ENCODE assay signal across 10 mouse cellular contexts in the genomic region with DNA sequence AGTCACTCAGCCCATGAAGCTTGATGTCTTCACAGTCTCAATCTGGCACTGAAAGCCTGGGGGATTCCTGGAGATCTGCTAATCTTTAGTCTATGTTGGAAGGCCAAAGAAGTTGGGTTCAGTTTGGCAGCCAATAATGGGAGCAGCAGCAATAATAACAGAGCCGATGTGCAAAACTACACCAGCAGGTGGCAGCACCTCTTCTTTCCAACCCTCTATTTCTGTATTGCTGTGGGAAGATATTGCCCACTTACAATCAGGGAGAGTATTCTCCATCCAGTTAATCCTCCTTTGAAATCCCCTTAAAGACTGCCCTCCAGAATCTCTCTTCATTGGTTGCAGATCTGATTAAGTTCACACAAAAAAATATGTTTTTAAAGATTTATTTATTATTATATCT. TPM values are rescaled to one million over a fixed set of nuclear protein-coding genes. Genes with fewer than 3 reads are reported as not detected.
DNase-seq lines count a peak whose midpoint lies in the region; ATAC-seq lines count a peak whose summit lies in the region.
"Had no signal": no experiment of that assay in that cellular context is flagged by ENCODE, and none has a peak within 500 bp of the region (broad histone marks: within the 10 kb centered on the region; RNA-seq: fewer than 3 reads in every experiment).

No protein-coding gene starts in this region.

- H3K27me3 ChIP-seq in forebrain, embryonic 15.5 days = no peaks in the 10 kb centered on the region
- no peaks in the 10 kb centered on the region for H3K27me3 ChIP-seq in limb, embryonic 10.5 days (ENCODE audit: low read depth, poor library complexity, severe bottlenecking)
- H3K27me3 ChIP-seq in neural tube, embryonic 13.5 days = no peaks in the 10 kb centered on the region

- no peak overlapping the region for H3K4me3 ChIP-seq in forebrain, embryonic 15.5 days
- no peak overlapping the region for H3K4me3 ChIP-seq in limb, embryonic 10.5 days
- no peak overlapping the region for H3K4me3 ChIP-seq in neural tube, embryonic 13.5 days
- H3K4me3 ChIP-seq: megakaryocyte, embryonic 14.5 days had no signal

- peak; percentile 20 for DNase-seq in adrenal gland, adult 2 months
- DNase-seq in adrenal gland, adult 8-10 months = no peak
- DNase-seq in left cerebral cortex, adult 18-20 months (ENCODE audit: low spot score in 2 of 2) = peak; percentile 20 to 35
- DNase-seq in left cerebral cortex, adult 11 months (ENCODE audit: low spot score) = no peak
- DNase-seq in R1 (ENCODE audit: low read depth, low spot score) = peak; percentile 37
- peak; percentile 50 for DNase-seq in limb, embryonic 10.5 days (ENCODE audit: low spot score)

- H3K9ac ChIP-seq in forebrain, embryonic 15.5 days (replicated peaks) = no peak overlapping the region
- no peak overlapping the region for H3K9ac ChIP-seq in neural tube, embryonic 13.5 days

- no peaks in the 10 kb centered on the region for H3K36me3 ChIP-seq in forebrain, embryonic 15.5 days
- no peaks in the 10 kb centered on the region for H3K36me3 ChIP-seq in limb, embryonic 10.5 days
- no peaks in the 10 kb centered on the region for H3K36me3 ChIP-seq in neural tube, embryonic 13.5 days

- no peak overlapping the region for H3K27ac ChIP-seq in forebrain, embryonic 15.5 days (replicated peaks)
- no peak overlapping the region for H3K27ac ChIP-seq in limb, embryonic 10.5 days
- H3K27ac ChIP-seq in neural tube, embryonic 13.5 days (replicated peaks) = no peak overlapping the region

- no peaks in the 10 kb centered on the region for H3K9me3 ChIP-seq in forebrain, embryonic 15.5 days
- H3K9me3 ChIP-seq in limb, embryonic 10.5 days (replicated peaks) = no peaks in the 10 kb centered on the region
- no peaks in the 10 kb centered on the region for H3K9me3 ChIP-seq in neural tube, embryonic 13.5 days
- H3K9me3 ChIP-seq: megakaryocyte, embryonic 14.5 days had no signal

- no peak overlapping the region for H3K4me2 ChIP-seq in forebrain, embryonic 15.5 days (replicated peaks)
- H3K4me2 ChIP-seq in neural tube, embryonic 13.5 days = no peak overlapping the region

- 0 out of 2 replicates have a peak, but pooled peaks have one; percentile 46 for ATAC-seq in forebrain, embryonic 15.5 days (replicated peaks)
- peak; percentile 32; the same call in 1 of the 2 replicates for ATAC-seq in neural tube, embryonic 13.5 days (ENCODE audit: low read depth)

- WGBS in forebrain, embryonic 15.5 days = 10% methylated on average over 1 of the region's 1 CpGs
- WGBS in limb, embryonic 10.5 days = 24% methylated on average over 1 of the region's 1 CpGs
- 17% methylated on average over 1 of the region's 1 CpGs for WGBS in neural tube, embryonic 13.5 days

- H3K4me1 ChIP-seq in forebrain, embryonic 15.5 days = no peaks in the 10 kb centered on the region
- H3K4me1 ChIP-seq in limb, embryonic 10.5 days = no peaks in the 10 kb centered on the region
- H3K4me1 ChIP-seq in neural tube, embryonic 13.5 days (replicated peaks) = no peaks in the 10 kb centered on the region

RNA-seq across cellular contexts. Expression of a gene that starts 3.5 kb away (rescaled TPM):
- 1 to 10 TPM; 6.2 to 6.4 TPM for total RNA-seq in adrenal gland, adult 2 months (2021)
- 3.8 and 5.4 TPM in 2 replicates for polyA plus RNA-seq in adrenal gland, adult 2 months (2012; rRNA removed)
- total RNA-seq in adrenal gland, adult 8-10 months (2022) = 10 to 100 TPM in 1 of 4 experiments, 1 to 10 TPM in 3; 6.9 to 10.1 (median 8.8) TPM
- total RNA-seq in left cerebral cortex, adult 18-20 months (2021) = 1 to 10 TPM; 1.4 to 2.1 TPM
- 1.9 and 2.0 TPM in 2 replicates for polyA plus RNA-seq in forebrain, embryonic 15.5 days (2015; fragmentation: Nextera tagmentation; extraction: Ambion mirVana)
- polyA plus RNA-seq in limb, embryonic 10.5 days (2016; fragmentation: Nextera tagmentation; extraction: Ambion mirVana) = 0.30 and 0.49 TPM in 2 replicates
- 1.8 and 2.2 TPM in 2 replicates for polyA plus RNA-seq in neural tube, embryonic 13.5 days (2015; fragmentation: Nextera tagmentation; extraction: Ambion mirVana)

RNA-seq across cellular contexts. Expression of a gene that starts 15.3 kb away (rescaled TPM):
- total RNA-seq in adrenal gland, adult 2 months (2021) = under 1 TPM in 1 of 2 experiments, not detected in 1; 0.17 TPM
- not detected in 2 replicates for polyA plus RNA-seq in adrenal gland, adult 2 months (2012; rRNA removed)
- under 1 TPM in 1 of 4 experiments, not detected in 3; 0.52 TPM for total RNA-seq in adrenal gland, adult 8-10 months (2022)
- total RNA-seq in left cerebral cortex, adult 18-20 months (2021) = not detected
- polyA plus RNA-seq in forebrain, embryonic 15.5 days (2015; fragmentation: Nextera tagmentation; extraction: Ambion mirVana) = not detected in 2 replicates
- not detected in 2 replicates for polyA plus RNA-seq in limb, embryonic 10.5 days (2016; fragmentation: Nextera tagmentation; extraction: Ambion mirVana)
- polyA plus RNA-seq in neural tube, embryonic 13.5 days (2015; fragmentation: Nextera tagmentation; extraction: Ambion mirVana) = 0.18 and 0.40 TPM in 2 replicates

RNA-seq across cellular contexts. Expression of a gene that starts 32.5 kb away (rescaled TPM):
- not detected for total RNA-seq in adrenal gland, adult 2 months (2021)
- polyA plus RNA-seq in adrenal gland, adult 2 months (2012; rRNA removed) = not detected in 2 replicates
- not detected for total RNA-seq in adrenal gland, adult 8-10 months (2022)
- total RNA-seq in left cerebral cortex, adult 18-20 months (2021) = not detected
- not detected in 2 replicates for polyA plus RNA-seq in forebrain, embryonic 15.5 days (2015; fragmentation: Nextera tagmentation; extraction: Ambion mirVana)
- not detected in 2 replicates for polyA plus RNA-seq in limb, embryonic 10.5 days (2016; fragmentation: Nextera tagmentation; extraction: Ambion mirVana)
- polyA plus RNA-seq in neural tube, embryonic 13.5 days (2015; fragmentation: Nextera tagmentation; extraction: Ambion mirVana) = 0.18 TPM in 1 of 2 replicates, not detected in the other
- total RNA-seq: gastrocnemius, postnatal 36 days had no signal

RNA-seq across cellular contexts. Expression of a gene that starts 52.2 kb away (rescaled TPM):
- under 1 TPM in 1 of 2 experiments, not detected in 1; 0.75 TPM for total RNA-seq in adrenal gland, adult 2 months (2021)
- not detected in 2 replicates for polyA plus RNA-seq in adrenal gland, adult 2 months (2012; rRNA removed)
- under 1 TPM in 1 of 4 experiments, not detected in 3; 0.84 TPM for total RNA-seq in adrenal gland, adult 8-10 months (2022)
- total RNA-seq in left cerebral cortex, adult 18-20 months (2021) = not detected
- not detected in 2 replicates for polyA plus RNA-seq in forebrain, embryonic 15.5 days (2015; fragmentation: Nextera tagmentation; extraction: Ambion mirVana)
- not detected in 2 replicates for polyA plus RNA-seq in limb, embryonic 10.5 days (2016; fragmentation: Nextera tagmentation; extraction: Ambion mirVana)
- polyA plus RNA-seq in neural tube, embryonic 13.5 days (2015; fragmentation: Nextera tagmentation; extraction: Ambion mirVana) = not detected in 2 replicates
- total RNA-seq: gastrocnemius, postnatal 36 days had no signal

Comparison
In these comparisons a context has a peak if more than half of its experiments do, and no peak if none do; other contexts are left out.
1. DNase-seq: peak in adrenal gland, adult 2 months (single experiment), left cerebral cortex, adult 18-20 months (2 of 2), R1 (single experiment) and limb, embryonic 10.5 days (single experiment); none in adrenal gland, adult 8-10 months (single experiment) and left cerebral cortex, adult 11 months (single experiment).